Mouse (Mus musculus) spleen, embryonic (tissue): ENCODE data around the gene Kdm1a.

Source experiments
- CTCF ChIA-PET: fragments of 350-600 bp; sonication (Branson Sonifier 250); formaldehyde crosslinking; loops from one replicate; lab custom pipeline; 2022; lab: Charles Lee

Gene Kdm1a

GRCm38 (mm10) chr4:136545151-136545550, 57.4 kb downstream of the Kdm1a start:
- CTCF ChIA-PET: interaction anchor here (0.6 to 0.7 kb wide), 2 partner anchors 9 to 46 kb away, joined by 3 to 17 read pairs; no protein-coding TSS in a partner anchor

- CTCF ChIA-PET: interaction anchor here (0.5 to 1.6 kb wide), 5 partner anchors 37 to 95 kb away, joined by 3 to 13 read pairs (median 5); partner anchors contain the start of gene 6030445D17Rik
Observed at GRCm38 (mm10) chr4:136526412-136526811, 76.1 kb downstream of the Kdm1a start.

- CTCF ChIA-PET: no interaction called here
Observed at GRCm38 (mm10) chr4:136524309-136524708, 78.2 kb downstream of the Kdm1a start.

- CTCF ChIA-PET: no interaction called here
Observed at GRCm38 (mm10) chr4:136521898-136522297, 80.6 kb downstream of the Kdm1a start.

GRCm38 (mm10) chr4:136519866-136520265, 82.7 kb downstream of the Kdm1a start:
- CTCF ChIA-PET: no interaction called here

- CTCF ChIA-PET: interaction anchor here (1.0 kb wide), 1 partner anchor 105 kb away, joined by 3 read pairs; no protein-coding TSS in a partner anchor
Observed at GRCm38 (mm10) chr4:136518576-136518975, 83.9 kb downstream of the Kdm1a start.

- CTCF ChIA-PET: no interaction called here
Observed at GRCm38 (mm10) chr4:136518141-136518540, 84.4 kb downstream of the Kdm1a start.

- CTCF ChIA-PET: no interaction called here
Observed at GRCm38 (mm10) chr4:136512905-136513304, 89.6 kb downstream of the Kdm1a start.

- CTCF ChIA-PET: interaction anchor here (0.7 kb wide), 1 partner anchor 110 kb away, joined by 3 read pairs; no protein-coding TSS in a partner anchor
Observed at GRCm38 (mm10) chr4:136511708-136512107, 90.8 kb downstream of the Kdm1a start.

GRCm38 (mm10) chr4:136509857-136510256, 92.7 kb downstream of the Kdm1a start:
- CTCF ChIA-PET: interaction anchor here (0.6 to 0.7 kb wide), 2 partner anchors 9 to 147 kb away, joined by 3 read pairs; no protein-coding TSS in a partner anchor

- CTCF ChIA-PET: no interaction called here
Observed at GRCm38 (mm10) chr4:136505426-136506215, 96.9 kb downstream of the Kdm1a start.
